ENCODE assay signal across 19 mouse cellular contexts in genomic region chr8:117850420-117850819, GRCm38 (mm10).
"Had no signal": no experiment of that assay in that cellular context is flagged by ENCODE, and none has a peak within 500 bp of the region (broad histone marks: within the 10 kb centered on the region; RNA-seq: fewer than 3 reads in every experiment).

No protein-coding gene starts in this region.

- H3K4me2 ChIP-seq: limb, embryonic 13.5 days; lung, embryonic 14.5 days; midbrain, embryonic 11.5 days; neural tube, embryonic 12.5 days; neural tube, embryonic 15.5 days had no signal

- H3K9me3 ChIP-seq: limb, embryonic 10.5 days; limb, embryonic 13.5 days; neural tube, embryonic 12.5 days; neural tube, embryonic 15.5 days had no signal

- H3K27ac ChIP-seq: limb, embryonic 10.5 days; limb, embryonic 13.5 days; neural tube, embryonic 12.5 days; neural tube, embryonic 15.5 days; stomach, postnatal 0 days had no signal

- ATAC-seq: lung, postnatal 0 days had no signal

- H3K36me3 ChIP-seq: limb, embryonic 10.5 days; limb, embryonic 13.5 days; neural tube, embryonic 12.5 days; neural tube, embryonic 15.5 days had no signal

- H3K27me3 ChIP-seq: limb, embryonic 13.5 days; neural tube, embryonic 15.5 days had no signal

- H3K4me1 ChIP-seq: neural tube, embryonic 12.5 days; neural tube, embryonic 15.5 days had no signal

- DNase-seq: kidney, adult 11 months; kidney, adult 9 months; kidney, postnatal 14 days; kidney, postnatal 4 days; lung, embryonic 14.5 days; midbrain, embryonic 14.5 days; right cerebral cortex, adult 18-20 months; right cerebral cortex, postnatal 14 days; right cerebral cortex, postnatal 4 days; thymus, adult 2 months; thymus, postnatal 14 days; thymus, postnatal 4 days had no signal

- H3K9ac ChIP-seq: limb, embryonic 13.5 days; lung, embryonic 14.5 days; neural tube, embryonic 12.5 days; neural tube, embryonic 15.5 days had no signal

- H3K4me3 ChIP-seq: limb, embryonic 10.5 days; limb, embryonic 13.5 days; neural tube, embryonic 12.5 days; neural tube, embryonic 15.5 days had no signal
